Mouse (Mus musculus): ENCODE measurements at regions not wholly inside any gene's neighbourhood (a gene's known extent, or its start where the extent isn't known, plus 50 kb on each side); places are given as distances from the start of the nearest gene placed in this dataset.

DNA sequence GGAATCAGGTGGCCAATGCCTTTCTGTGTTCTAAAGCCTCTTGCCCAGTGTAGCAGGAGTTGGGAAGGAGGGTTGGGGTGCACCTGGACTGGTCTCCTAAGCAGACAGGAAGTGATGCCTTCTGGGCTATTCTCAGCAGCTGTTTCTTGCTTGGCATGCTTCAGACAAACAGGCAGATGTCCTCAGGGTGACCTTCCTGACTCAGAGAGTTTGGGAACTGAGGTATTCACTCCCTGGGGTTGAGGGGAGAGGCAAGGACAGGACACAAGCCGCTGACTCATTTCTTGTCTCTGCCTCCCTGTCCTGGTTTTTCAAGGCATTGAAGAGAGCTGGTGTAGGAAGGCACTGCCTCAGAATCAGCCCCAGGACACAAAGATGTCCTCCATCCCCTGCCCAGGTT is 471.4 kb downstream of the Bnc2 start:
- no peak overlapping the region for H3K27ac ChIP-seq (replicated peaks)
- no peaks in the 10 kb centered on the region for H3K9me3 ChIP-seq (replicated peaks)
- H3K36me3 ChIP-seq: no peaks in the 10 kb centered on the region
- DNase-seq (ENCODE audit: low spot score): no peak
- WGBS: 80% methylated on average over 1 of the region's 1 CpGs
- peaks cover 10% of the 10 kb centered on the region; the same call in 1 of the 2 replicates for H3K27me3 ChIP-seq (ENCODE audit: low read depth, poor library complexity, severe bottlenecking)
- peaks cover 36% of the 10 kb centered on the region for H3K4me1 ChIP-seq
- no peak overlapping the region for H3K4me3 ChIP-seq

DNA sequence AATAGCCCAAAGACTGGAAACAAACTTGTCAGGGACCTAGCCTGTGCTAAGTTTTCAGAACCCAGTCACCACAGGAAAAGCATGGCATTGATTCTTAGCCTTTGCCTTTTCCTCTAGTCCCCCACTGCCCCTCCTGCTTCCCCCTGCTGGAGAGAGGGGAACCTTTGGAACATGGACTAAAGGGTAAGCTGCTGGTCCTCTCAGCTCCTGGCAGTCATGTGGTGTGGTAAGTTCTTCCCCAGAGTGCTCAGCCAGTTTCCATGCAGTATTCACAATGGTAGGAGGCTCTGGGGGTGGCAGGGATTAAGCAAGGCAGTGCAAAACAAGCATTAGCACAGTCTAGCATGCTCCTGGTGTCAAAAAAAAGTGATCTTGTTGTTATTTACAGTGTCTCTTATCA is 470.3 kb downstream of the Bnc2 start:
- Histone ChIP-seq H3K36me3 (no peaks in the 10 kb centered on the region), H3K4me1 (peaks cover 25% of the 10 kb centered on the region), H3K27me3 (ENCODE audit: low read depth, poor library complexity, severe bottlenecking) (peaks cover 8% of the 10 kb centered on the region; the same call in 1 of the 2 replicates), H3K9me3 (replicated peaks) (no peaks in the 10 kb centered on the region), H3K27ac (replicated peaks) (no peak overlapping the region), H3K4me3 (no peak overlapping the region)
- no peak for DNase-seq (ENCODE audit: low spot score)

DNA sequence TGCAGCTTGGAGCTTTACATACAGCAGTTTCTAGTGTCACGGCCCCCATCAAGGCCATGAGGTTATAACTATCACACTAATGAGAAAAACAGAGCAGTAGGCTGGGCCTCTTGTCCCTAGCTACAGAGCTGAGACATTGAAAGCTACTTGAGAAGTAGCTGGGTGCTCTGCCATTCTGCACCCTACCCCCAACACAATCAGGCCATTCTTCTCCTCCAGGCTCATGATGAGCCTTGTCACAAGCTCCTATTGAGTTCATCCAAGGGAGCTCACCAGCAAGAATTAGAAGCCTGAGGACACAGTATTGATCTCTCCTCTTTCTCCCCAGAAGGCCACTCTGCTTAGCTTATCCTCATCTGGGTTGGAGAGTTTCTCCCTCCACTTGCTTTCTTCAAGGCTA is 466.9 kb downstream of the Bnc2 start:
- WGBS: 86% methylated on average over 1 of the region's 1 CpGs
- no peaks in the 10 kb centered on the region for H3K36me3 ChIP-seq
- H3K27ac ChIP-seq (replicated peaks): no peak overlapping the region
- peaks cover 7% of the 10 kb centered on the region; the same call in 1 of the 2 replicates for H3K27me3 ChIP-seq (ENCODE audit: low read depth, poor library complexity, severe bottlenecking)
- DNase-seq (ENCODE audit: low spot score): no peak
- peaks cover 15% of the 10 kb centered on the region for H3K4me1 ChIP-seq
- H3K4me3 ChIP-seq: no peak overlapping the region
- no peaks in the 10 kb centered on the region for H3K9me3 ChIP-seq (replicated peaks)

DNA sequence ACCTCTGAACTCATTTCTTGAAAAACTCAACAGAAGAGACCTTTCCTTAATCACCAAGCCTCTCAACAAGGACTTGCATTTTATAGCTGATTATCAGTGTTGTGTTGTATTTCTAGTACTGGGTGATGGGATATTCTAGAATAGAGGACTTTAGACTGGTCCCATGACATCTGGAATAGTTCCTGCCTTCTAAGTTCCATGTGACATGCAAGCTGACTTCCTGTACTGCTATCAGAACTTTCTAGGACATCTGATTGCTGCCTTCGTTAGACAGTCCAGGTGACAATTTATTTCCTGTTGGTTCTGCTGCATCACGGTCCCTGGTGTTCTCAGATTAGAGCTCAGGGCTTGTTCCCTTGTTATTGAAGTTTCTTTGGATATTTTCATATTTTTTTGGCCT is 465.5 kb downstream of the Bnc2 start:
- H3K4me1 ChIP-seq: peaks cover 15% of the 10 kb centered on the region
- no peaks in the 10 kb centered on the region for H3K36me3 ChIP-seq
- no peak for DNase-seq (ENCODE audit: low spot score)
- 88% methylated on average over 2 of the region's 2 CpGs for WGBS
- no peak overlapping the region for H3K27ac ChIP-seq (replicated peaks)
- H3K4me3 ChIP-seq: no peak overlapping the region
- H3K27me3 ChIP-seq (ENCODE audit: low read depth, poor library complexity, severe bottlenecking): peaks cover 4% of the 10 kb centered on the region; the same call in 1 of the 2 replicates
- H3K9me3 ChIP-seq (replicated peaks): no peaks in the 10 kb centered on the region

DNA sequence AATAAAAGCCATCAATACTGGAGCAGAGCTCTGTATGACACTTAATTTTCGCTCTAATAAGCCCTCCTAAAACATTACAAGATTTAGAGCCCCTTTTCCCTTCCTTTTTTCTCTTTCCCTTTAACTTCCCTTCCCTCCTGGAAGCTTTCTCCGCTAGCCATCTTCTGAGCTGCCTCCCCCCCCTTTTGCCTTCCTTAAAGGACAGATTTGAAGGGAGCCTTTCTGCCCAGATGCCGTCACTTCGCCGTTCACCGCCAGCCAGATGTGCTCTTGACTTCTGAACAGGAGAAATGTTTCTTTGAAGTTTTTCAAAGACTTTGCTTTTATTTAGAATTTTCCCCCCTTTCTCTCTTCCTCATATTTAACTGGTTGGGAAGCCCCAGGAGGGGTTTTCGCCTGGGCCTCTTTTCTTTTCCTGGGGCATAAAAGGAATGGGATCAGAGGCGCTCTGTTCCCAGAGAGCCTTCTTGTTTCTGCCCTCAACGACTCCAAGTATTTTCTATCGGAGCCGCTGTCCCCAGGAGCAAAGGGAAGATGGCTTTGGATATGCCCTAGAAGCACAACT is 463.7 kb downstream of the Bnc2 start:
- no peak for DNase-seq (ENCODE audit: low spot score)
- no peaks in the 10 kb centered on the region for H3K36me3 ChIP-seq
- no peak overlapping the region for H3K27ac ChIP-seq (replicated peaks)
- H3K9me3 ChIP-seq (replicated peaks): no peaks in the 10 kb centered on the region
- H3K4me3 ChIP-seq: no peak overlapping the region
- peaks cover 4% of the 10 kb centered on the region; the same call in 1 of the 2 replicates for H3K27me3 ChIP-seq (ENCODE audit: low read depth, poor library complexity, severe bottlenecking)
- 38% methylated on average over 11 of the region's 11 CpGs for WGBS
- peaks cover 15% of the 10 kb centered on the region for H3K4me1 ChIP-seq

DNA sequence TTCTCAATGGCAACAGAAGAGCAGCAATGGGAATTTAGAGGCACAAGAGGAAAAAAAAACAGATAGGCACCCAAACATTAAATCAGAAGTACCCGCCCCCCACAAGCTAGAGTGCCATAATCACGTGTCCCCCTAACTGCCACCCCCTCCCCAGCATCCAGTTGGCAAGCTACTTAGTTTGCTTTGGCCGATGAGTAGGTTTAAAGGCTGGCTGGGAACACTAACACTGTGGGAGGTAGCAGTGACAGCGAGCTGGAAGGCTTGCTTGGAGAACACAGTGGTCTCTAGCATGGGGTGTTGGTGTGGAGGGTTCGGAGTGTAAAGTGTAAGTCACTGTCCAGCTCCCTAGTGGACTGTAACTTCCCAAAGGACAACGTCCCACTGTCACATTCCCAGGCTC is 463.1 kb downstream of the Bnc2 start:
- Histone ChIP-seq H3K36me3 (no peaks in the 10 kb centered on the region), H3K4me3 (no peak overlapping the region), H3K4me1 (peaks cover 15% of the 10 kb centered on the region), H3K9me3 (replicated peaks) (no peaks in the 10 kb centered on the region), H3K27ac (replicated peaks) (no peak overlapping the region), H3K27me3 (ENCODE audit: low read depth, poor library complexity, severe bottlenecking) (peaks cover 4% of the 10 kb centered on the region; the same call in 1 of the 2 replicates)
- 71% methylated on average over 6 of the region's 6 CpGs for whole genome bisulfite sequencing
- no peak for DNase-seq (ENCODE audit: low spot score)

DNA sequence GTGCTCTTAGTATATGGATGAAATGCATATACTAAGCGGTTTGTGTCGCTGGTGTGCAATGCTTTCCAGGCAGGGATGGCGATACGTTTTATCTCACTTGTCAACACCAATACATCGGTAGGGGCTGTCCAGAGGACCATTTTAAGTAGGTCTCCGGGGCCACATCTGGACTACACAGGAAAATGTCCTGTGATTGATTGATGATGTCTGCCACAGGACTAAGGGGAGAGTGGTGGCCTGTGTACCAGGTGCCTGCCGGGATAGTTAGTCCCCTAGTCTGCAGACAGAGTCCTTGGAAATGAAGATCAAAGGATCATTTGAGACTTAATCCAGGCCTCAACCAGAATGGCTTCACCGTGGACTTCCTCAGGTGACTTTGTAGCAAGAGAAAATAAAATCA is 460.6 kb downstream of the Bnc2 start:
- H3K4me3 ChIP-seq: no peak overlapping the region
- H3K4me1 ChIP-seq: peaks cover 15% of the 10 kb centered on the region
- no peaks in the 10 kb centered on the region for H3K9me3 ChIP-seq (replicated peaks)
- no peaks in the 10 kb centered on the region for H3K36me3 ChIP-seq
- 92% methylated on average over 8 of the region's 8 CpGs for WGBS
- no peak overlapping the region for H3K27ac ChIP-seq (replicated peaks)
- DNase-seq (ENCODE audit: low spot score): no peak
- peaks cover 14% of the 10 kb centered on the region for H3K27me3 ChIP-seq (ENCODE audit: low read depth, poor library complexity, severe bottlenecking)

DNA sequence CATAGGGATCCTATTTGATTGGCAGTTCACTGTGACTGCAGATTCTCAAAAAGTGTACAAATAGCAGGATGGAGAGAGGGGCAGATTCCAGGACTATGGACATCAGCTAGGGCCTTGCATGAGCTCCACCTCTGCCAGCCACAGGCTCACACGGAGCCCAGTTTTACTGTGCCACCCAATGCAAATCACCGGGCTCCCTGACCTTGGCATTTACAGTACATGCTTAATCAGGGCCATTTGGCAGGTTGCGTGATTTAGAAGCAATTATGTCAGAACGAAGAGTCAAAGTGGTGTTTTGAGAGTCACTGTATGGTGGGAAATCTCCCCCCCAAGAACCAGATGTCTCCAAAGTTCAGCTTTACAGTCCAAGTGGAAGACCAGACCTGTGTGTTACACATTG is 456.1 kb downstream of the Bnc2 start:
- peaks cover 17% of the 10 kb centered on the region for H3K4me1 ChIP-seq
- WGBS: 89% methylated on average over 4 of the region's 4 CpGs

DNA sequence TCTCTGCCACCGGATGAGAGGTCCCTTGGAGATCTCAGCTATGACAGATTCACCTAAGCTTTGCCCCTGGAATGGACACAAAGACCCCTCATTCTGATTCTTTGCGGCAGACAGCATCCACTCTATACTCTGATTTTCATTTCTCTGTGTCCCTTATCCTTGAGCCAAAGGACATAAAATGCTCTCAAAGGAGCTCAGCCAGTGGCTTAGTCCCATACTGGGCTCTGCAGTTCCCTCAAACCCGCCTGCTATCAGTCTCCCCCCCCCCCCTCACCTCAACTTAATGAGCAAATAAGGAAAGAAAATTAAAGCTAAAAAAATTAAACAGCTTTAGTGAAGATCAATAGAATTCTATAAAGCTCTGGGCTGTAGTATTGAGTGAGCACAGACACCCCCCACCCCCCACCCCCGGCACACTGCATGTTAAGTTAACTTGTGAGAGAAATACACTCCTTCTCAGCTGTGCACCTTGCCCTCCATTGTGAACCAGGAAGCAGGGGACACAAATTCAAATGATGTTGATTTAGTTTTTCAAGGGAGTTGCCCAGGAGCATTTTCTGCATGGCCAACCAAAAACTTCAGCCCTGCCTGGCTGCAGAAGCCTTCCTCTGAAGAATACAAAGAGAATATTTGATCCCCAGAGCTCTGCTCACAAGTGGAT is 452.9 kb downstream of the Bnc2 start:
- no peak for DNase-seq (ENCODE audit: low spot score)
- peaks cover 21% of the 10 kb centered on the region for H3K27me3 ChIP-seq (ENCODE audit: low read depth, poor library complexity, severe bottlenecking)
- no peaks in the 10 kb centered on the region for H3K9me3 ChIP-seq (replicated peaks)
- no peak overlapping the region for H3K4me3 ChIP-seq
- H3K4me1 ChIP-seq: peaks cover 21% of the 10 kb centered on the region
- H3K36me3 ChIP-seq: no peaks in the 10 kb centered on the region
- 39% methylated on average over 4 of the region's 4 CpGs for WGBS
- H3K27ac ChIP-seq (replicated peaks): no peak overlapping the region; the same call in 1 of the 2 replicates

More for the DNA sequence above, 456.1 kb downstream of the Bnc2 start:
- no peak for DNase-seq (ENCODE audit: low spot score)
- Histone ChIP-seq H3K27me3 (ENCODE audit: low read depth, poor library complexity, severe bottlenecking) (peaks cover 16% of the 10 kb centered on the region), H3K9me3 (replicated peaks) (no peaks in the 10 kb centered on the region), H3K27ac (replicated peaks) (no peak overlapping the region), H3K36me3 (no peaks in the 10 kb centered on the region), H3K4me3 (no peak overlapping the region)

DNA sequence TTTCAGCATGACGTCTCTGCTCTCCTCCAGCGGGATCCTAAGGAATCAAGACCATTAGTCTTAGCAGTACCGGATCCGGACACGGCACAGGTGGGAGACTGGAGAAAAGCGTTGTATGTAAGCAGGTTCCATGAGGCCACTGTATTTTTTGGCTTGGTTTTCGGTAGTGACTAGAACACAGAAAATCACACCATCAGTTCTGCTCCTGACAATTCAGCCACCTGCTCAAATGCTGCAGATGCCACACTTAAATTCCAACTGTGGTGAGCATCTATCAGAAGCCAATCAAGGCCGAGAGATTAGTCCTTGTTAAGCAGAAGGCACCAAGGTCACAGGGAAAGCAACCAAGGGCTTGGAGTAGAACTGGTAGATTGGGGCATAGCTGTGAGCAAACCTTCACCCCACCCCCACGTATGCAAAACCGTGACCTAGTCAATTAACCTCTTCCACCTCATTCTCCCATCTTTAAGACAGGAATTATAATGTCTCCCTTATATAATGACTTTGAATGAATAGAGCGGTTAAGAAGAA is 452.2 kb downstream of the Bnc2 start:
- peaks cover 21% of the 10 kb centered on the region for H3K27me3 ChIP-seq (ENCODE audit: low read depth, poor library complexity, severe bottlenecking)
- DNase-seq (ENCODE audit: low spot score): no peak

DNA sequence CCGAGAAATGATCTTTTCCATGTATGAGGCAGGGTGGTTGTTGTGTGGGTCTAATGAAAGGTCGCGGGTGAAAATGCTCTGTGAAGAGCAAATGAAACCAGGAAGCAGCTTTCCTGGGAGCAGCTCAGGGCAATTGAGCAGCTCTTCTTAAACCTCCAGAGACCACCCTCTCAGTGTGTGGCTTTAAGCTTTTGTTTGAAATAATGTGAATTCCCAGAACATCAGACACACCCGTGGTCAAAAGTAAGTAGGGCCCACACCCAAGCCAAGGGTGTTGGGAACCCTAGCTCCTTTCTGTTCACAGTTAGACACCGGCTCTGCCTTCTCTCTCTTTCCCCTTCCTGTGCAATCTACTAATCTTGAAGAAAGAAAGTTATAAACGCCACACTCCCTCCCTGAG is 450.5 kb downstream of the Bnc2 start:
- Histone ChIP-seq H3K36me3 (no peaks in the 10 kb centered on the region), H3K4me1 (peaks cover 21% of the 10 kb centered on the region), H3K9me3 (replicated peaks) (no peaks in the 10 kb centered on the region), H3K27ac (replicated peaks) (no peak overlapping the region), H3K27me3 (ENCODE audit: low read depth, poor library complexity, severe bottlenecking) (peaks cover 11% of the 10 kb centered on the region; the same call in 1 of the 2 replicates), H3K4me3 (no peak overlapping the region)
- WGBS: 73% methylated on average over 6 of the region's 6 CpGs
- no peak for DNase-seq (ENCODE audit: low spot score)

More for the DNA sequence above, 452.2 kb downstream of the Bnc2 start:
- H3K36me3 ChIP-seq: no peaks in the 10 kb centered on the region
- peaks cover 21% of the 10 kb centered on the region for H3K4me1 ChIP-seq
- no peak overlapping the region for H3K27ac ChIP-seq (replicated peaks)
- no peaks in the 10 kb centered on the region for H3K9me3 ChIP-seq (replicated peaks)
- 78% methylated on average over 11 of the region's 11 CpGs for WGBS
- no peak overlapping the region for H3K4me3 ChIP-seq

All from midbrain, embryonic 10.5 days (tissue).